Comparison of ENCODE assay signal across 26 mouse cellular contexts in the genomic region with DNA sequence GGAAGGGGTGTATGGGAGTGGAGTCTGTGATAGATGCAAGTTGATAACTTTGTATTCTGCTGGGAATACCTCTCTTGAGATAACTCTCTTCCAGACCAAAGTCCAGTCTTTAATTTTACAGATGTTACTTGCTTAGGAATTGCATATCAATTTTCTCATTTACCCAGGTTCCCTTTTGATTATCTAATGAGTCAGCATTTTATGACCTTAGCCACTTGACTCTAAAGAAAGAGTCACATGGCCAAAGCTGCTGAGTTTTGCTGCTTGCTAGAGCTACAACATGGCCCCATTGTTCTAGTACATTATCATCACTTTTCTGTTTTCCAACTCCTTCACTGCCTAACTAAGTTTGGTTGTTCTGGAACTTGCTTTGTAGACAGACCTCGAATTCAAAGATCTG.
"Had no signal": no experiment of that assay in that cellular context is flagged by ENCODE, and none has a peak within 500 bp of the region (broad histone marks: within the 10 kb centered on the region; RNA-seq: fewer than 3 reads in every experiment).

No protein-coding gene starts in this region.

- H3K9me3 ChIP-seq: heart, embryonic 10.5 days; heart, embryonic 12.5 days; hindbrain, embryonic 10.5 days; hindbrain, embryonic 13.5 days; hindbrain, embryonic 15.5 days; kidney, embryonic 15.5 days; limb, embryonic 10.5 days; limb, embryonic 12.5 days; liver, embryonic 13.5 days; liver, embryonic 15.5 days had no signal

- H3K27ac ChIP-seq: heart, embryonic 10.5 days; hindbrain, embryonic 10.5 days; hindbrain, embryonic 13.5 days; hindbrain, embryonic 15.5 days; hindbrain, postnatal 0 days; kidney, embryonic 15.5 days; kidney, postnatal 0 days; layer of hippocampus, adult 2 months; left cerebral cortex, adult 2 months; limb, embryonic 10.5 days; limb, embryonic 12.5 days; liver, embryonic 13.5 days; liver, embryonic 15.5 days had no signal

- ATAC-seq: hindbrain, postnatal 0 days; intestine, embryonic 16.5 days had no signal

- H3K4me3 ChIP-seq: heart, embryonic 10.5 days; heart, embryonic 12.5 days; hindbrain, embryonic 10.5 days; hindbrain, embryonic 13.5 days; hindbrain, embryonic 15.5 days; kidney, embryonic 15.5 days; layer of hippocampus, adult 2 months; left cerebral cortex, adult 2 months; limb, embryonic 10.5 days; limb, embryonic 12.5 days; liver, embryonic 13.5 days; liver, embryonic 15.5 days had no signal

- DNase-seq: gastrocnemius, postnatal 25 days; heart, adult 18-20 months; heart, postnatal 10 days; heart, postnatal 4 days; kidney, adult 11 months; kidney, adult 2 months; kidney, adult 9 months; kidney, postnatal 14 days; kidney, postnatal 36 days; liver; liver, embryonic 13.5 days had no signal

- H3K9ac ChIP-seq: heart, embryonic 12.5 days; hindbrain, embryonic 13.5 days; hindbrain, embryonic 15.5 days; kidney, embryonic 15.5 days; limb, embryonic 12.5 days; liver, embryonic 13.5 days; liver, embryonic 15.5 days had no signal

- H3K4me1 ChIP-seq: heart, embryonic 10.5 days; heart, embryonic 12.5 days; hindbrain, embryonic 10.5 days; hindbrain, embryonic 13.5 days; hindbrain, embryonic 15.5 days; kidney, embryonic 15.5 days; limb, embryonic 10.5 days; limb, embryonic 12.5 days; liver, embryonic 13.5 days; liver, embryonic 15.5 days had no signal

- H3K4me2 ChIP-seq: heart, embryonic 12.5 days; hindbrain, embryonic 13.5 days; hindbrain, embryonic 15.5 days; kidney, embryonic 15.5 days; limb, embryonic 12.5 days; liver, embryonic 11.5 days; liver, embryonic 13.5 days; liver, embryonic 15.5 days had no signal

- H3K36me3 ChIP-seq: heart, embryonic 10.5 days; heart, embryonic 12.5 days; hindbrain, embryonic 10.5 days; hindbrain, embryonic 13.5 days; hindbrain, embryonic 15.5 days; kidney, embryonic 15.5 days; limb, embryonic 10.5 days; limb, embryonic 12.5 days; liver, embryonic 13.5 days; liver, embryonic 15.5 days had no signal

- H3K27me3 ChIP-seq: heart, embryonic 12.5 days; hindbrain, embryonic 13.5 days; hindbrain, embryonic 15.5 days; kidney, embryonic 15.5 days; limb, embryonic 12.5 days; liver, embryonic 13.5 days; liver, embryonic 15.5 days had no signal
